ENCODE assay signal across 9 mouse cellular contexts in genomic region chr7:30633762-30634412, GRCm38 (mm10). TPM values are rescaled to one million over a fixed set of nuclear protein-coding genes. Genes with fewer than 3 reads are reported as not detected.
DNase-seq lines count a peak whose midpoint lies in the region; ATAC-seq lines count a peak whose summit lies in the region.
"Had no signal": no experiment of that assay in that cellular context is flagged by ENCODE, and none has a peak within 500 bp of the region (broad histone marks: within the 10 kb centered on the region; RNA-seq: fewer than 3 reads in every experiment).

No protein-coding gene starts in this region.

- H3K4me2 ChIP-seq in intestine, embryonic 14.5 days (ENCODE audit: low read length) = no peak overlapping the region
- H3K4me2 ChIP-seq in intestine, embryonic 16.5 days (ENCODE audit: low read depth, low read length) = no peak overlapping the region
- no peak overlapping the region for H3K4me2 ChIP-seq in neural tube, embryonic 15.5 days
- no peak overlapping the region for H3K4me2 ChIP-seq in embryonic facial prominence, embryonic 15.5 days (replicated peaks)
- H3K4me2 ChIP-seq in neural tube, embryonic 12.5 days (replicated peaks) = peak overlapping the region; percentile 40; the same call in 1 of the 2 replicates

- ATAC-seq in intestine, embryonic 14.5 days (replicated peaks; ENCODE audit: low FRiP score, low TSS enrichment, low read depth) = 0 out of 2 replicates have a peak, but pooled peaks have one; percentile 6
- ATAC-seq in intestine, embryonic 16.5 days = no peak
- no peak for ATAC-seq in neural tube, embryonic 15.5 days (ENCODE audit: low FRiP score)
- no peak for ATAC-seq in embryonic facial prominence, embryonic 15.5 days (ENCODE audit: insufficient number of reproducible peaks, low FRiP score, low TSS enrichment, low read depth)
- ATAC-seq in neural tube, embryonic 12.5 days (ENCODE audit: low FRiP score, low read depth) = no peak

- H3K4me3 ChIP-seq in intestine, embryonic 14.5 days (ENCODE audit: low read depth, low read length) = no peak overlapping the region
- H3K4me3 ChIP-seq in intestine, embryonic 16.5 days (ENCODE audit: low read length) = no peak overlapping the region; the same call in 1 of the 2 replicates
- H3K4me3 ChIP-seq in neural tube, embryonic 15.5 days (replicated peaks) = no peak overlapping the region
- H3K4me3 ChIP-seq in embryonic facial prominence, embryonic 15.5 days (replicated peaks) = peak overlapping the region; percentile 3; the same call in 1 of the 2 replicates
- H3K4me3 ChIP-seq in neural tube, embryonic 12.5 days = no peak overlapping the region; the same call in 1 of the 2 replicates

- 5% methylated on average over 27 of the region's 27 CpGs for WGBS in intestine, embryonic 14.5 days
- WGBS in intestine, embryonic 16.5 days = 6% methylated on average over 26 of the region's 27 CpGs
- 3% methylated on average over 27 of the region's 27 CpGs for WGBS in neural tube, embryonic 15.5 days
- WGBS in embryonic facial prominence, embryonic 15.5 days = 4% methylated on average over 27 of the region's 27 CpGs
- 4% methylated on average over 27 of the region's 27 CpGs for WGBS in neural tube, embryonic 12.5 days

- no peaks in the 10 kb centered on the region for H3K9me3 ChIP-seq in intestine, embryonic 14.5 days (ENCODE audit: control insufficient read depth, low read length)
- H3K9me3 ChIP-seq in intestine, embryonic 16.5 days (ENCODE audit: control insufficient read depth, low read length) = no peaks in the 10 kb centered on the region
- no peaks in the 10 kb centered on the region for H3K9me3 ChIP-seq in neural tube, embryonic 15.5 days (replicated peaks)
- H3K9me3 ChIP-seq in embryonic facial prominence, embryonic 15.5 days (replicated peaks) = no peaks in the 10 kb centered on the region
- H3K9me3 ChIP-seq in neural tube, embryonic 12.5 days = no peaks in the 10 kb centered on the region

- H3K36me3 ChIP-seq in intestine, embryonic 14.5 days (ENCODE audit: control insufficient read depth, insufficient read depth, low read length) = no peaks in the 10 kb centered on the region
- no peaks in the 10 kb centered on the region for H3K36me3 ChIP-seq in intestine, embryonic 16.5 days (ENCODE audit: control insufficient read depth, insufficient read depth, low read length)
- no peaks in the 10 kb centered on the region for H3K36me3 ChIP-seq in neural tube, embryonic 15.5 days
- no peaks in the 10 kb centered on the region for H3K36me3 ChIP-seq in embryonic facial prominence, embryonic 15.5 days
- H3K36me3 ChIP-seq in neural tube, embryonic 12.5 days = no peaks in the 10 kb centered on the region

- peaks cover 59% of the 10 kb centered on the region for H3K27me3 ChIP-seq in intestine, embryonic 14.5 days (replicated peaks; ENCODE audit: control insufficient read depth, insufficient read depth, low read length)
- peaks cover 41% of the 10 kb centered on the region for H3K27me3 ChIP-seq in intestine, embryonic 16.5 days (replicated peaks; ENCODE audit: control insufficient read depth, insufficient read depth, low read length)
- peaks cover 75% of the 10 kb centered on the region for H3K27me3 ChIP-seq in neural tube, embryonic 15.5 days (replicated peaks)
- H3K27me3 ChIP-seq in embryonic facial prominence, embryonic 15.5 days = peaks cover 70% of the 10 kb centered on the region
- peaks cover 54% of the 10 kb centered on the region for H3K27me3 ChIP-seq in neural tube, embryonic 12.5 days (replicated peaks)

- H3K9ac ChIP-seq in intestine, embryonic 14.5 days (ENCODE audit: low read length) = no peak overlapping the region
- no peak overlapping the region for H3K9ac ChIP-seq in intestine, embryonic 16.5 days (ENCODE audit: low read depth, low read length)
- no peak overlapping the region for H3K9ac ChIP-seq in neural tube, embryonic 15.5 days (replicated peaks)
- H3K9ac ChIP-seq in embryonic facial prominence, embryonic 15.5 days = no peak overlapping the region
- no peak overlapping the region for H3K9ac ChIP-seq in neural tube, embryonic 12.5 days

- DNase-seq in intestine, embryonic 14.5 days (ENCODE audit: low spot score) = peak; percentile 55
- DNase-seq in neural tube, embryonic 10.5 days (ENCODE audit: extremely low spot score, low spot score) = peak; percentile 26
- no peak for DNase-seq in embryo, embryonic 10.5 days (ENCODE audit: low spot score)

- H3K4me1 ChIP-seq in intestine, embryonic 14.5 days (replicated peaks; ENCODE audit: control insufficient read depth, insufficient read depth, low read length) = no peaks in the 10 kb centered on the region
- 0 out of 2 replicates have a peak, but pooled peaks cover 5% of the 10 kb centered on the region for H3K4me1 ChIP-seq in intestine, embryonic 16.5 days (ENCODE audit: control insufficient read depth, insufficient read depth, low read length)
- H3K4me1 ChIP-seq in neural tube, embryonic 15.5 days = peaks cover 4% of the 10 kb centered on the region
- peaks cover 20% of the 10 kb centered on the region for H3K4me1 ChIP-seq in embryonic facial prominence, embryonic 15.5 days
- H3K4me1 ChIP-seq in neural tube, embryonic 12.5 days = 0 out of 2 replicates have a peak, but pooled peaks cover 5% of the 10 kb centered on the region

- no peak overlapping the region for H3K27ac ChIP-seq in intestine, embryonic 14.5 days (ENCODE audit: low read depth)
- H3K27ac ChIP-seq in intestine, embryonic 16.5 days (ENCODE audit: low read length) = no peak overlapping the region
- no peak overlapping the region for H3K27ac ChIP-seq in neural tube, embryonic 15.5 days (replicated peaks)
- H3K27ac ChIP-seq in embryonic facial prominence, embryonic 15.5 days (replicated peaks) = no peak overlapping the region
- no peak overlapping the region for H3K27ac ChIP-seq in neural tube, embryonic 12.5 days

RNA-seq across cellular contexts. Expression of gene Etv2, which starts 1.8 kb away (rescaled TPM):
- polyA plus RNA-seq in intestine, embryonic 14.5 days (2014; fragmentation: Nextera tagmentation; extraction: Ambion mirVana) = not detected in 2 replicates
- not detected in 2 replicates for polyA plus RNA-seq in intestine, embryonic 16.5 days (2015; fragmentation: Nextera tagmentation; extraction: Ambion mirVana)
- not detected in 2 replicates for polyA plus RNA-seq in neural tube, embryonic 15.5 days (2015; fragmentation: Nextera tagmentation; extraction: Ambion mirVana)
- not detected in 2 replicates for polyA plus RNA-seq in embryonic facial prominence, embryonic 15.5 days (2015; fragmentation: Nextera tagmentation; extraction: Ambion mirVana)
- not detected in 2 replicates for polyA plus RNA-seq in neural tube, embryonic 12.5 days (2016; fragmentation: Nextera tagmentation; extraction: Ambion mirVana)
- polyA plus RNA-seq: cortical plate, adult 2 months; forebrain, embryonic 14.5 days had no signal

RNA-seq across cellular contexts. Expression of gene Cox6b1, which starts 7.9 kb away (rescaled TPM):
- polyA plus RNA-seq in intestine, embryonic 14.5 days (2014; fragmentation: Nextera tagmentation; extraction: Ambion mirVana) = 1,084 and 1,229 TPM in 2 replicates
- 1,335 and 1,344 TPM in 2 replicates for polyA plus RNA-seq in intestine, embryonic 16.5 days (2015; fragmentation: Nextera tagmentation; extraction: Ambion mirVana)
- polyA plus RNA-seq in neural tube, embryonic 15.5 days (2015; fragmentation: Nextera tagmentation; extraction: Ambion mirVana) = 1,176 and 1,358 TPM in 2 replicates
- 848 and 867 TPM in 2 replicates for polyA plus RNA-seq in embryonic facial prominence, embryonic 15.5 days (2015; fragmentation: Nextera tagmentation; extraction: Ambion mirVana)
- polyA plus RNA-seq in neural tube, embryonic 12.5 days (2016; fragmentation: Nextera tagmentation; extraction: Ambion mirVana) = 912 and 934 TPM in 2 replicates

RNA-seq across cellular contexts. Expression of gene Rbm42, which starts 16.2 kb away (rescaled TPM):
- polyA plus RNA-seq in intestine, embryonic 14.5 days (2014; fragmentation: Nextera tagmentation; extraction: Ambion mirVana) = 96.4 and 101 TPM in 2 replicates
- polyA plus RNA-seq in intestine, embryonic 16.5 days (2015; fragmentation: Nextera tagmentation; extraction: Ambion mirVana) = 93.8 and 95.7 TPM in 2 replicates
- polyA plus RNA-seq in neural tube, embryonic 15.5 days (2015; fragmentation: Nextera tagmentation; extraction: Ambion mirVana) = 125 and 129 TPM in 2 replicates
- 126 and 129 TPM in 2 replicates for polyA plus RNA-seq in embryonic facial prominence, embryonic 15.5 days (2015; fragmentation: Nextera tagmentation; extraction: Ambion mirVana)
- polyA plus RNA-seq in neural tube, embryonic 12.5 days (2016; fragmentation: Nextera tagmentation; extraction: Ambion mirVana) = 163 and 167 TPM in 2 replicates

RNA-seq across cellular contexts. Expression of gene Upk1a, which starts 21.2 kb away (rescaled TPM):
- 12.1 and 15.3 TPM in 2 replicates for polyA plus RNA-seq in intestine, embryonic 14.5 days (2014; fragmentation: Nextera tagmentation; extraction: Ambion mirVana)
- 5.9 and 7.3 TPM in 2 replicates for polyA plus RNA-seq in intestine, embryonic 16.5 days (2015; fragmentation: Nextera tagmentation; extraction: Ambion mirVana)
- 0.87 and 2.3 TPM in 2 replicates for polyA plus RNA-seq in neural tube, embryonic 15.5 days (2015; fragmentation: Nextera tagmentation; extraction: Ambion mirVana)
- 0.54 and 0.75 TPM in 2 replicates for polyA plus RNA-seq in embryonic facial prominence, embryonic 15.5 days (2015; fragmentation: Nextera tagmentation; extraction: Ambion mirVana)
- 1.6 and 1.9 TPM in 2 replicates for polyA plus RNA-seq in neural tube, embryonic 12.5 days (2016; fragmentation: Nextera tagmentation; extraction: Ambion mirVana)

RNA-seq across cellular contexts. Expression of gene Haus5, which starts 30.9 kb away (rescaled TPM):
- 48.7 and 49.5 TPM in 2 replicates for polyA plus RNA-seq in intestine, embryonic 14.5 days (2014; fragmentation: Nextera tagmentation; extraction: Ambion mirVana)
- 33.7 and 39.4 TPM in 2 replicates for polyA plus RNA-seq in intestine, embryonic 16.5 days (2015; fragmentation: Nextera tagmentation; extraction: Ambion mirVana)
- 22.5 and 29.3 TPM in 2 replicates for polyA plus RNA-seq in neural tube, embryonic 15.5 days (2015; fragmentation: Nextera tagmentation; extraction: Ambion mirVana)
- 37.8 and 41.2 TPM in 2 replicates for polyA plus RNA-seq in embryonic facial prominence, embryonic 15.5 days (2015; fragmentation: Nextera tagmentation; extraction: Ambion mirVana)
- polyA plus RNA-seq in neural tube, embryonic 12.5 days (2016; fragmentation: Nextera tagmentation; extraction: Ambion mirVana) = 39.5 and 45.2 TPM in 2 replicates
